Mouse (Mus musculus): ENCODE measurements at regions not wholly inside any gene's neighbourhood (a gene's known extent, or its start where the extent isn't known, plus 50 kb on each side); places are given as distances from the start of the nearest gene placed in this dataset.

DNA sequence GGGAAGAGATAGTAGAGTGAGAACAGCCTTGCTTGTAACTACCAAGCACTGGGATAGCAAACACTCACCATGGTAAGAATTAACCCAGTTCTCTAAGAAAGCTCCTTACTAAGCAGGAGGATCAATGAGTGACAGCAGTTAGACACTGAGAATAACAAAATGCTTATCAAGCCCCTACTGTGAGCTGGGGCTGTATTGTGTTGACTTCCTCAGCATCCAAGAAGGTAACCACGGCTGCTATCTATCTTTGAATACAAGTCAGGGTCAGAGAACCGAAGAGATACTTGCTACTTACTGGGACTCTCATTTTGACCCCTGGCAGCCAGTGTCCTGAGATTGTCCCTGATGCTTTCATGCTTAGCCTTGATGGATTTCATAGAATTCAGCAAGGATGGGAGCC is 1248.4 kb upstream of the A1bg start:
- Histone ChIP-seq H3K27ac (ENCODE audit: insufficient read depth, low read length) (no peak overlapping the region), H3K36me3 (ENCODE audit: control insufficient read depth, insufficient read depth, low read length, poor library complexity, severe bottlenecking) (peaks cover 9% of the 10 kb centered on the region), H3K9ac (ENCODE audit: low read depth, poor library complexity, severe bottlenecking) (no peak overlapping the region), H3K4me3 (ENCODE audit: low read depth, low read length) (no peak overlapping the region), H3K27me3 (ENCODE audit: control insufficient read depth, insufficient read depth, low read length, poor library complexity, severe bottlenecking) (no peaks in the 10 kb centered on the region), H3K9me3 (replicated peaks; ENCODE audit: control insufficient read depth, insufficient read depth, low read length, poor library complexity, severe bottlenecking) (no peaks in the 10 kb centered on the region), H3K4me1 (ENCODE audit: control insufficient read depth, insufficient read depth, low read length) (peaks cover 2% of the 10 kb centered on the region)
- no peak for TF ChIP-seq CTCF (IDR thresholded peaks at IDR 0.05; ENCODE audit: low read depth, low read length)
- no peak for TF ChIP-seq POLR2A (IDR thresholded peaks at IDR 0.05; ENCODE audit: insufficient read depth, low read length)
- TF ChIP-seq EP300 (IDR thresholded peaks at IDR 0.05; ENCODE audit: insufficient read depth, low read depth, low read length) = no peak

DNA sequence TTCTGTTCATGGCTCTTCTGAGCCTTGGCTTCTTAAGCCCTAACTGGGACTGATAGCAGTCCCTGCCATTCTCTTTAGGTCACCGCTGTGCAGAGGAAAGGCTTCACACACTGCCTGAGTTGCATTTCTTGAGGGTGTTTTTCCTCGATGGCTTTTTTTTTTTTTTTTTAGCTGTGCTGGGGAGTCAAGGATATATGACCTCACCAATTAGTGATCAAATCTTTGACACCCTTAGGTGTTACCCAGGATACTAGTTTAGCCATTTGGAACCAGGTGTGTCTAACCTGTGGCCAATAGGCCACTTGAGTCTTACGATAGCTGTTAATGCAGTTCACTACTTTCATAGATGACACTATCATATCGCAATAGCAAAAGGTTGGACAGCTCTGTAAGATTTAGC is 1247.5 kb upstream of the A1bg start:
- Histone ChIP-seq H3K4me1 (ENCODE audit: control insufficient read depth, insufficient read depth, low read length) (no peaks in the 10 kb centered on the region), H3K4me3 (ENCODE audit: low read depth, low read length) (no peak overlapping the region), H3K9me3 (replicated peaks; ENCODE audit: control insufficient read depth, insufficient read depth, low read length, poor library complexity, severe bottlenecking) (no peaks in the 10 kb centered on the region), H3K27ac (ENCODE audit: insufficient read depth, low read length) (no peak overlapping the region), H3K27me3 (ENCODE audit: control insufficient read depth, insufficient read depth, low read length, poor library complexity, severe bottlenecking) (no peaks in the 10 kb centered on the region), H3K36me3 (ENCODE audit: control insufficient read depth, insufficient read depth, low read length, poor library complexity, severe bottlenecking) (peaks cover 8% of the 10 kb centered on the region), H3K9ac (ENCODE audit: low read depth, poor library complexity, severe bottlenecking) (no peak overlapping the region)
- TF ChIP-seq EP300 (IDR thresholded peaks at IDR 0.05; ENCODE audit: insufficient read depth, low read depth, low read length) = no peak
- TF ChIP-seq POLR2A (IDR thresholded peaks at IDR 0.05; ENCODE audit: insufficient read depth, low read length) = no peak
- no peak for TF ChIP-seq CTCF (IDR thresholded peaks at IDR 0.05; ENCODE audit: low read depth, low read length)

DNA sequence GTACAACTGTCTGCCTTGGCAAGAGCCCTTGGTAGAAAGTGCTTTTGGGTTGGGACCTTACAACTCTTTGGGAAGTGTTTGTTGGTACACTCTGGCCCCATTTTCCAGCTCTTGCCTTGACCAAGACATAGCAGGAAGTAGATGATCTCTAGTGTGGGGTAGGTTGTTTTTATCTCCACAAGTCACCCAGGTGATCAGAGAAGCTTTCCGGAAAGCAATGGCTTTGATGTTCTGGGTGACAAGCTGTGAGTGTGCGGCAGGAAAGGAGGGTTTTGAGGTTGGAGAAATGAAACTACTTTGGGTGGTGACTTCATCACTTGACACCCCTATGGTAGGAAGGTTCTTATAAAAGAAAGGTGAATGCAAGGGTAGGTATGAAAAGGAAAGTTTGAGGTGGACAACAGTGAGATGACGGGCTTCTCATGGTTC is 1246.8 kb upstream of the A1bg start:
- Histone ChIP-seq H3K27ac (ENCODE audit: insufficient read depth, low read length) (no peak overlapping the region), H3K9me3 (replicated peaks; ENCODE audit: control insufficient read depth, insufficient read depth, low read length, poor library complexity, severe bottlenecking) (no peaks in the 10 kb centered on the region), H3K4me3 (ENCODE audit: low read depth, low read length) (no peak overlapping the region), H3K9ac (ENCODE audit: low read depth, poor library complexity, severe bottlenecking) (no peak overlapping the region), H3K27me3 (ENCODE audit: control insufficient read depth, insufficient read depth, low read length, poor library complexity, severe bottlenecking) (no peaks in the 10 kb centered on the region), H3K4me1 (ENCODE audit: control insufficient read depth, insufficient read depth, low read length) (no peaks in the 10 kb centered on the region), H3K36me3 (ENCODE audit: control insufficient read depth, insufficient read depth, low read length, poor library complexity, severe bottlenecking) (peaks cover 8% of the 10 kb centered on the region)
- TF ChIP-seq POLR2A (IDR thresholded peaks at IDR 0.05; ENCODE audit: insufficient read depth, low read length) (no peak), CTCF (IDR thresholded peaks at IDR 0.05; ENCODE audit: low read depth, low read length) (no peak), EP300 (IDR thresholded peaks at IDR 0.05; ENCODE audit: insufficient read depth, low read depth, low read length) (no peak)

DNA sequence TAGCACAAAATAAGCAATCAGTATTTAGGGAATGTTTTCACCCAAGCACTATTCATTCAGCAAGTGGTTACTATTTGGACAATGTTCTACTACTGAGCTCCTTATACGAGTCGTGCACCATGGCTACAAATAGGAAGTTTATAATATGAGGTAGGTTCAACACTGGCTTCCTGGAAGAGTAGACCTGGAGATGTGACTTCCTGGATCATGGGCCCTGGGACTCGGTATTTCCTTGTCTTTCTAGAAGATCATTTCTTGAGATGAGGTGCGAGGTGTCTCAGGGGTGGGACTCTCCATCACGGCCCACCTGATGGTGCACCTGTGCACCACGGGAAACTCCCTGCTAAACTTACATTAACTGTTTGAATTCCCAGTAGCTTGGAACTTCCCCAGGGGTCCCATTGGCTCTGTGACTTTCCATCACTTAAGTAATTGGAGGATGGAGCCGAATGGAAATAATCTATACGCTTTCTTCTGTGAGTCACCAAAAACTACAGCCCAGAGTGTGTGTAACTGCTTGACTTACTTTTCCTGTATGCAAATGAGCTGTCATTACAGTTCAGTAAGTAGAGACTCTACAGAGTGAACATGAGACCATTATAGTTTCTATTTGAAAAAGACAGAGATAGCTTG is 1246.3 kb upstream of the A1bg start:
- TF ChIP-seq CTCF (IDR thresholded peaks at IDR 0.05; ENCODE audit: low read depth, low read length) = no peak
- TF ChIP-seq EP300 (IDR thresholded peaks at IDR 0.05; ENCODE audit: insufficient read depth, low read depth, low read length) = no peak
- no peak for TF ChIP-seq POLR2A (IDR thresholded peaks at IDR 0.05; ENCODE audit: insufficient read depth, low read length)
- Histone ChIP-seq H3K36me3 (ENCODE audit: control insufficient read depth, insufficient read depth, low read length, poor library complexity, severe bottlenecking) (peaks cover 8% of the 10 kb centered on the region), H3K4me1 (ENCODE audit: control insufficient read depth, insufficient read depth, low read length) (no peaks in the 10 kb centered on the region), H3K27ac (ENCODE audit: insufficient read depth, low read length) (no peak overlapping the region), H3K9ac (ENCODE audit: low read depth, poor library complexity, severe bottlenecking) (no peak overlapping the region), H3K4me3 (ENCODE audit: low read depth, low read length) (no peak overlapping the region), H3K9me3 (replicated peaks; ENCODE audit: control insufficient read depth, insufficient read depth, low read length, poor library complexity, severe bottlenecking) (no peaks in the 10 kb centered on the region), H3K27me3 (ENCODE audit: control insufficient read depth, insufficient read depth, low read length, poor library complexity, severe bottlenecking) (no peaks in the 10 kb centered on the region)

DNA sequence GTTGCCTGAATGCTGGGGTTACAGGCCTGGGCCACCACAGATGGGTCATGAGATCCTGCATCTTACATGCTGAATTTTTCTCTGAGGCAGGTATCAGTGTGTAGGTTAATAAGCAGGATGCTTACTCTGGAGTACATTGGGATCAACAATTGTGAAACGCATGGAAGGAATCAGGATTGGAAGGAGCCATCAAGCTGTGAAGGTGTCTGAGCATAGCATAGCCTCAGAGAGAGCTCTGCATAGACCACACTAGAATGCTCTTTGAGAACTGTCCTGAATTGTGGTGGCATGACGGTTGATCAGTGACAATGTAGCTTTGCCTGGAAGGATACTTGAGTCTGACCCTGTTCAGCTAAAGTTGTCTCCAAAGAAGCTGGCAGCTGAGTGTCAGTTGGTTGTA is 1245.7 kb upstream of the A1bg start:
- TF ChIP-seq POLR2A (IDR thresholded peaks at IDR 0.05; ENCODE audit: insufficient read depth, low read length) = no peak
- no peak for TF ChIP-seq EP300 (IDR thresholded peaks at IDR 0.05; ENCODE audit: insufficient read depth, low read depth, low read length)
- no peak for TF ChIP-seq CTCF (IDR thresholded peaks at IDR 0.05; ENCODE audit: low read depth, low read length)
- Histone ChIP-seq H3K27me3 (ENCODE audit: control insufficient read depth, insufficient read depth, low read length, poor library complexity, severe bottlenecking) (no peaks in the 10 kb centered on the region), H3K4me3 (ENCODE audit: low read depth, low read length) (no peak overlapping the region), H3K27ac (ENCODE audit: insufficient read depth, low read length) (no peak overlapping the region), H3K36me3 (ENCODE audit: control insufficient read depth, insufficient read depth, low read length, poor library complexity, severe bottlenecking) (peaks cover 8% of the 10 kb centered on the region), H3K4me1 (ENCODE audit: control insufficient read depth, insufficient read depth, low read length) (no peaks in the 10 kb centered on the region), H3K9me3 (replicated peaks; ENCODE audit: control insufficient read depth, insufficient read depth, low read length, poor library complexity, severe bottlenecking) (no peaks in the 10 kb centered on the region), H3K9ac (ENCODE audit: low read depth, poor library complexity, severe bottlenecking) (no peak overlapping the region)

DNA sequence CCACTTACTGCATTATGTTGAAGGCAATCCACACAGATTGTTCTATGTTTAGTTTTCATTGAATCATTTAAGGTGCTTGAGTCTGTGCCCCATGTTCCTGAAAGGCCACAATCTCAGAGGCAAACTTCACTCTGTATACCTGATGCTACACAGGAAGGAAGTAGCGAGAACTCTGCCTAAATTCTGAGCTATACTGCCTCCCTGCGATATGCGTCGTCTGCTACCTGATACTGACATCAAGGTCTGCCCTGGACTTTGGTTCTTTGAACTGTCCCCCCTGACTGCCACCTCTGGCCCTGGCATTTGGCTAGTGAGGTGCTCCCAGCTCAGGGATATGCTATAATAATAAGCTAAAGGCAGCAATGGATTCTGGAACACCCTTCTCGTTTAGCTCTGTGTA is 1244.0 kb upstream of the A1bg start:
- no peak overlapping the region for H3K9ac ChIP-seq (ENCODE audit: low read depth, poor library complexity, severe bottlenecking)
- TF ChIP-seq EP300 (IDR thresholded peaks at IDR 0.05; ENCODE audit: insufficient read depth, low read depth, low read length) (no peak), POLR2A (IDR thresholded peaks at IDR 0.05; ENCODE audit: insufficient read depth, low read length) (no peak), CTCF (IDR thresholded peaks at IDR 0.05; ENCODE audit: low read depth, low read length) (no peak)
- no peaks in the 10 kb centered on the region for H3K27me3 ChIP-seq (ENCODE audit: control insufficient read depth, insufficient read depth, low read length, poor library complexity, severe bottlenecking)
- H3K4me1 ChIP-seq (ENCODE audit: control insufficient read depth, insufficient read depth, low read length) = peaks cover 3% of the 10 kb centered on the region
- H3K4me3 ChIP-seq (ENCODE audit: low read depth, low read length) = no peak overlapping the region
- H3K9me3 ChIP-seq (replicated peaks; ENCODE audit: control insufficient read depth, insufficient read depth, low read length, poor library complexity, severe bottlenecking) = no peaks in the 10 kb centered on the region
- H3K27ac ChIP-seq (ENCODE audit: insufficient read depth, low read length) = no peak overlapping the region
- peaks cover 8% of the 10 kb centered on the region for H3K36me3 ChIP-seq (ENCODE audit: control insufficient read depth, insufficient read depth, low read length, poor library complexity, severe bottlenecking)
